Mouse (Mus musculus): ENCODE results near the gene Pecam1. TPM values are rescaled to one million over a fixed set of nuclear protein-coding genes. Genes with fewer than 3 reads are reported as not detected.

Pecam1 gene
- polyA plus RNA-seq, 1 experiment from 2014 or later, result 46.8 TPM

DNA sequence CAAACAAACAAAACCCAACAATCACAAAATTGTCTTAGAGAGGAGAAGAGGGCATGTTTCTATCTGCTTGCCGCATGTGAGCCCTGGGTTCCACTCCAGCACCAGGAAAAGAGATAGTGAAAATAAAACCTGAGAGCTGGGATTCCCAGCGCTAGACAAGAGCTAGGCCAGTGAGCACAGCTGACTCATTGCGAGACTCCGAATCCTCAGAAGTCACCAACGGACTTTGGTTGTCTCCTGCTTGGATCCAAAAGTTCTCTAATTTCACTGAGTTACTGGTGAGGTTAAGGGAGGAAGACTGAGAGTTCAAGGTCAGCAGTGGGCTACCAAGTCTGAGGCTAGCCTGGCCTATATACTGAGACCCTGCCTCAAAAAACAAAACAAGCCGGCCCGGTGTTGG lies 46.5 kb downstream of the Pecam1 start:
- no peak overlapping the region for H3K4me3 ChIP-seq (ENCODE audit: low read depth, low read length)

DNA sequence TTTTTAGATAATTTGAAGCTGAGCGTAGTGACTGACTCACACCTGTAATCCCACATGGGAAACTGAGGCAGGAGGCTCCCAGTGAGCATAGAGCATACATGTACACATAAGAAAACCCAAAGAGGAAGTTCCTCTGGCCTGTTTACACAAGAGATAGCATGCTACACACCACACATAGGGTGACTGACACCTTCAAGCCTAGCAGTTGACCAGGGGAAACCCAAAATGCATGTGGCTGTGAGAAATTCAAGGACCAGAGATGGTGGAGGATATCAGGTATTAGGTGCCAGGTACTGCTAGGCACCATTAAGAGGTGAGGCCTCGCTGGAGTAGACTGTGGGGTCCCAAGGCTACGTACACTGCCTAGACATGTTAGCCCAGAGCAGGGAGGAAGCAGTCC lies 47.8 kb downstream of the Pecam1 start:
- no peak overlapping the region for H3K4me3 ChIP-seq (ENCODE audit: low read depth, low read length)
- H3K4me1 ChIP-seq (ENCODE audit: control insufficient read depth, insufficient read depth, low read length), result 0 out of 2 replicates have a peak, but pooled peaks cover 3% of the 10 kb centered on the region
- no peaks in the 10 kb centered on the region for H3K9me3 ChIP-seq (ENCODE audit: control insufficient read depth, low read length)
- H3K4me2 ChIP-seq (ENCODE audit: low read depth, low read length), result no peak overlapping the region
- H3K27me3 ChIP-seq (replicated peaks; ENCODE audit: control insufficient read depth, insufficient read depth, low read length), result no peaks in the 10 kb centered on the region
- H3K36me3 ChIP-seq (ENCODE audit: control insufficient read depth, insufficient read depth, low read length), result no peaks in the 10 kb centered on the region
- no peak for DNase-seq (ENCODE audit: low spot score)
- no peak overlapping the region for H3K27ac ChIP-seq (replicated peaks; ENCODE audit: low read depth, low read length)
- H3K9ac ChIP-seq (ENCODE audit: low read depth, low read length), result no peak overlapping the region
- WGBS, result 79% methylated on average over 3 of the region's 3 CpGs
- ATAC-seq (ENCODE audit: low read depth), result no peak

More for the DNA sequence above, 46.5 kb downstream of the Pecam1 start:
- Histone ChIP-seq H3K4me1 (ENCODE audit: control insufficient read depth, insufficient read depth, low read length) (0 out of 2 replicates have a peak, but pooled peaks cover 3% of the 10 kb centered on the region), H3K36me3 (ENCODE audit: control insufficient read depth, insufficient read depth, low read length) (no peaks in the 10 kb centered on the region), H3K27me3 (replicated peaks; ENCODE audit: control insufficient read depth, insufficient read depth, low read length) (no peaks in the 10 kb centered on the region), H3K9me3 (ENCODE audit: control insufficient read depth, low read length) (no peaks in the 10 kb centered on the region), H3K4me2 (ENCODE audit: low read depth, low read length) (no peak overlapping the region), H3K27ac (replicated peaks; ENCODE audit: low read depth, low read length) (no peak overlapping the region), H3K9ac (ENCODE audit: low read depth, low read length) (no peak overlapping the region)
- DNase-seq (ENCODE audit: low spot score), result no peak
- 83% methylated on average over 7 of the region's 7 CpGs for WGBS
- no peak for ATAC-seq (ENCODE audit: low read depth)

DNA sequence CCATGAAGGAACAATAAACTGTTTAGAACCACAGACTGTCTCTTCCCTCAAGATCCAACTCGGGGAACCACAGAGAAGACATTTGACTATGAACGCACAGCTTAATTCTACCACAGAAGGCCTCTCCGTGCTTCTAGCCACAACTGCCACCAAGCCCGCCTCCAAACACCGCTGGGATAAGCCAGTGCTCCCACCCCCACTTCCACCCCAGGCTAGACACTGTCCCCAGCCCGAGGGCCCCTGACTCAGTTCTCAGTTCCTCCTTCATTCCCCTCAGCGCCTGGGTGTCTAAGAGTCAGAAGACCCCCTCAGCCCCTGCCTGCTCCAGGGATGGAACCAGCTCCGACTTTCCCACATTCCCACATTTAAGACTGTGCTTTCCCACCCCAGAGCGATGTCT lies 48.8 kb downstream of the Pecam1 start:
- Histone ChIP-seq H3K4me3 (ENCODE audit: low read depth, low read length) (no peak overlapping the region), H3K27me3 (replicated peaks; ENCODE audit: control insufficient read depth, insufficient read depth, low read length) (no peaks in the 10 kb centered on the region), H3K36me3 (ENCODE audit: control insufficient read depth, insufficient read depth, low read length) (no peaks in the 10 kb centered on the region), H3K9me3 (ENCODE audit: control insufficient read depth, low read length) (no peaks in the 10 kb centered on the region), H3K4me2 (ENCODE audit: low read depth, low read length) (no peak overlapping the region), H3K9ac (ENCODE audit: low read depth, low read length) (no peak overlapping the region), H3K27ac (replicated peaks; ENCODE audit: low read depth, low read length) (no peak overlapping the region), H3K4me1 (ENCODE audit: control insufficient read depth, insufficient read depth, low read length) (no peaks in the 10 kb centered on the region)
- DNase-seq (ENCODE audit: low spot score) (no peak), ATAC-seq (ENCODE audit: low read depth) (no peak)
- WGBS, result 62% methylated on average over 9 of the region's 9 CpGs

DNA sequence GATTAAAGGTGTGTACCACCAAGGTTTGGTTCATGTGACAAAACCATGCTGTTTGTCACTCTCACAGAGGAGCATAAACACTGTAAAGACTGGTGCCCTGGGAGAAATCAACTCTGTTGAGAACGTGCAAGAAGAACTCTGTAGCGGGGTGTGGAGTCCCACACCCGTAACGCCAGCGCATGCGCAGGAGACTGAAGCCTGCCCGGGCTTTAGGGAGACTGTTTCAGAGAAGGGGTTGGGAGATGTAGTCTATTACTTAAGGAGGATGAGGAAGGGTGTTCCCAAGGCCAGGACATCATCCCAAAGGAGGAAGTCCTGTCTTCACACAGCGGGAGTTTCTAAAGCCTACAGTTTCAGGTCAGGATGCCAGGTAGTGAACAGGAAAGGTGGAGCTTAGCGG lies 51.3 kb downstream of the Pecam1 start:
- WGBS, result 97% methylated on average over 9 of the region's 9 CpGs
- Histone ChIP-seq H3K4me1 (ENCODE audit: control insufficient read depth, insufficient read depth, low read length) (no peaks in the 10 kb centered on the region), H3K9ac (ENCODE audit: low read depth, low read length) (no peak overlapping the region), H3K4me3 (ENCODE audit: low read depth, low read length) (no peak overlapping the region), H3K27ac (replicated peaks; ENCODE audit: low read depth, low read length) (no peak overlapping the region), H3K9me3 (ENCODE audit: control insufficient read depth, low read length) (no peaks in the 10 kb centered on the region), H3K27me3 (replicated peaks; ENCODE audit: control insufficient read depth, insufficient read depth, low read length) (no peaks in the 10 kb centered on the region), H3K4me2 (ENCODE audit: low read depth, low read length) (no peak overlapping the region), H3K36me3 (ENCODE audit: control insufficient read depth, insufficient read depth, low read length) (no peaks in the 10 kb centered on the region)
- ATAC-seq (ENCODE audit: low read depth) (no peak), DNase-seq (ENCODE audit: low spot score) (no peak)

DNA sequence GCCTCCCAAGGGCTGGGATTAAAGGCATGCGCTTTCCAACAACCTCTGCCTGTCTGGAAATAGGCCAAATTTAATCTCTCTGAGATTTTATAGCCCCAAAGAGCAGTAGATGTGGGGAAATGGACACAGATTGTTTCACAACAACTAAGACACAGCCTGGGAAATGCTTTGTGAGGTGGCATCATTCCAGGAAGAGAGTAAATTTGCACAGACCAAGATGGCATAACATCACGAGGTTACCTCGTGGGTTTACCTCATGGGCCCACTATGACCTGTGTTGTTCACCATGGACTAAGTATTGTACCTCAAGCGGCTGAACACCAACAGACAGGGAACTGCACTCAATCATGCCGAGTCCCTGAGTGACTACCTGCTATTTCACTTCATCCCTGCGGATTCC lies 52.1 kb downstream of the Pecam1 start:
- no peak overlapping the region for H3K9ac ChIP-seq (ENCODE audit: low read depth, low read length)
- H3K27ac ChIP-seq (replicated peaks; ENCODE audit: low read depth, low read length), result no peak overlapping the region
- H3K9me3 ChIP-seq (ENCODE audit: control insufficient read depth, low read length), result no peaks in the 10 kb centered on the region
- no peak for DNase-seq (ENCODE audit: low spot score)
- H3K4me2 ChIP-seq (ENCODE audit: low read depth, low read length), result no peak overlapping the region
- H3K4me3 ChIP-seq (ENCODE audit: low read depth, low read length), result no peak overlapping the region
- H3K4me1 ChIP-seq (ENCODE audit: control insufficient read depth, insufficient read depth, low read length), result no peaks in the 10 kb centered on the region
- no peak for ATAC-seq (ENCODE audit: low read depth)
- H3K27me3 ChIP-seq (replicated peaks; ENCODE audit: control insufficient read depth, insufficient read depth, low read length), result no peaks in the 10 kb centered on the region
- 89% methylated on average over 6 of the region's 6 CpGs for WGBS
- H3K36me3 ChIP-seq (ENCODE audit: control insufficient read depth, insufficient read depth, low read length), result no peaks in the 10 kb centered on the region

DNA sequence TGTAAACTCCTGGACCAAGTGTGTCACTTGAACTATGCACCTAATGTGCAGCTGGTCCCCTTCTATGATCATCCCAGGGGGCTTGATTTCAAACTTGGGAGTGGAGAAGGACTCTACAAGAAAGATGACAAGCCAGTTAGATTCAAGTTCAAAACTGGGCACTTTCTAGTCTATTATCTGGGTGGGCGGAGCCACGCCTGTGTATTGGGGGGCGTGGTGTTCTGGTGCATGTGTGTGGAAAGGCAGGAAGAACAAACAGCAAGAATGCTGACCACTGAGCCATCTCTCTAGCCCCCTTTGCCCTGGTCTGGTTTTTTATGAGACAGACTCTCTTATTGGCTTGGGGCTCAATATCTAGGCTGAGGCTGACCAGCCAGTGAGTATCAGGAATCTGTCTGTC lies 54.5 kb downstream of the Pecam1 start:
- H3K27ac ChIP-seq (replicated peaks; ENCODE audit: low read depth, low read length), result no peak overlapping the region
- DNase-seq (ENCODE audit: low spot score) (no peak), ATAC-seq (ENCODE audit: low read depth) (no peak)
- H3K4me3 ChIP-seq (ENCODE audit: low read depth, low read length), result no peak overlapping the region
- no peaks in the 10 kb centered on the region for H3K4me1 ChIP-seq (ENCODE audit: control insufficient read depth, insufficient read depth, low read length)
- no peaks in the 10 kb centered on the region for H3K36me3 ChIP-seq (ENCODE audit: control insufficient read depth, insufficient read depth, low read length)
- no peaks in the 10 kb centered on the region for H3K27me3 ChIP-seq (replicated peaks; ENCODE audit: control insufficient read depth, insufficient read depth, low read length)
- no peaks in the 10 kb centered on the region for H3K9me3 ChIP-seq (ENCODE audit: control insufficient read depth, low read length)
- H3K9ac ChIP-seq (ENCODE audit: low read depth, low read length), result no peak overlapping the region
- 97% methylated on average over 3 of the region's 3 CpGs for WGBS
- no peak overlapping the region for H3K4me2 ChIP-seq (ENCODE audit: low read depth, low read length)

DNA sequence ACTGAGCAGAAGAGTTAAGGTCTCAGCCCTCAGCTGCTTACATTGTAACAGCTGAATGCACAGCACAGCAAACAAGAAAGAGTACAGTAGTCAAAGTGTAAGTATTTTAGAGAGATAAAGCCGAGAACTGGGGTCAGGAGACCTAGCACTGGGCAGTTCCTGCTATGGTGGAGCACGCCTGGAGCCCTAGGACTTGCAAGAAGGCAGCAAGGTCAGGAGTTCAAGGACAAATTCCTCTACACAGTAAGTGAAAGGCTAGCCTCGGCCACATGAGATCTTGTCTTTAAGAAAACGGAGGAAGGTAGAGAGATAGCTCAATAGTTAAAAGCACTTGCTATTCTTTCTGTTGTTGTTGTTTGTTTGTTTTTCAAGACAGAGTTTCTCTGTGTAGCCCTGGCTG lies 57.5 kb downstream of the Pecam1 start:
- WGBS, result 70% methylated on average over 4 of the region's 4 CpGs
- H3K4me3 ChIP-seq (ENCODE audit: low read depth, low read length), result no peak overlapping the region
- no peak for ATAC-seq (ENCODE audit: low read depth)

DNA sequence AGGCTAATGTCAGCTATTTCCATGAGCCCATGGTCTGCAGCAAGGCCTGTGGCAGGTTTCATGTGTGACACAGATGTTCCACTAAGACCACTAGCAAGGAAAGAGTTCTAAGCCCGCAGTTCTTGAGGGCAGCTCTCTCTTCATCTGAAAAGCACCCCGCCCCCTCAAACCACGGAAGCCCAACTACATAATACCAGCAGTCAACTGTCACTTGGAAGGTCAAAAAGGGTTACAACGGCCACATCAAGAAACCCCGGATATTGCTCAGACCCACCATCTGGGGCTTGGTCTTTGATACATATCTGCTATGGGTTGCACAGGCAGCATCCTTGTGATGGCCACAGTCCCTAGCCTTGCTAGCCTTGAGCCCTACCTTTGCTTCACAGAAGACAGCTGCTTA lies 62.1 kb downstream of the Pecam1 start:
- H3K9ac ChIP-seq (ENCODE audit: low read depth, low read length), result no peak overlapping the region
- no peaks in the 10 kb centered on the region for H3K27me3 ChIP-seq (replicated peaks; ENCODE audit: control insufficient read depth, insufficient read depth, low read length)
- no peak overlapping the region for H3K4me2 ChIP-seq (ENCODE audit: low read depth, low read length)
- 73% methylated on average over 5 of the region's 5 CpGs for WGBS
- 0 out of 2 replicates have a peak, but pooled peaks cover 2% of the 10 kb centered on the region for H3K9me3 ChIP-seq (ENCODE audit: control insufficient read depth, low read length)
- no peak overlapping the region for H3K27ac ChIP-seq (replicated peaks; ENCODE audit: low read depth, low read length)
- H3K4me3 ChIP-seq (ENCODE audit: low read depth, low read length), result no peak overlapping the region
- DNase-seq (ENCODE audit: low spot score), result no peak
- H3K4me1 ChIP-seq (ENCODE audit: control insufficient read depth, insufficient read depth, low read length), result no peaks in the 10 kb centered on the region
- ATAC-seq (ENCODE audit: low read depth), result no peak
- H3K36me3 ChIP-seq (ENCODE audit: control insufficient read depth, insufficient read depth, low read length), result no peaks in the 10 kb centered on the region

More for the DNA sequence above, 57.5 kb downstream of the Pecam1 start:
- no peaks in the 10 kb centered on the region for H3K4me1 ChIP-seq (ENCODE audit: control insufficient read depth, insufficient read depth, low read length)
- H3K27ac ChIP-seq (replicated peaks; ENCODE audit: low read depth, low read length), result no peak overlapping the region
- H3K9ac ChIP-seq (ENCODE audit: low read depth, low read length), result no peak overlapping the region
- DNase-seq (ENCODE audit: low spot score), result no peak
- no peak overlapping the region for H3K4me2 ChIP-seq (ENCODE audit: low read depth, low read length)
- no peaks in the 10 kb centered on the region for H3K36me3 ChIP-seq (ENCODE audit: control insufficient read depth, insufficient read depth, low read length)
- H3K9me3 ChIP-seq (ENCODE audit: control insufficient read depth, low read length), result 0 out of 2 replicates have a peak, but pooled peaks cover 2% of the 10 kb centered on the region
- no peaks in the 10 kb centered on the region for H3K27me3 ChIP-seq (replicated peaks; ENCODE audit: control insufficient read depth, insufficient read depth, low read length)

DNA sequence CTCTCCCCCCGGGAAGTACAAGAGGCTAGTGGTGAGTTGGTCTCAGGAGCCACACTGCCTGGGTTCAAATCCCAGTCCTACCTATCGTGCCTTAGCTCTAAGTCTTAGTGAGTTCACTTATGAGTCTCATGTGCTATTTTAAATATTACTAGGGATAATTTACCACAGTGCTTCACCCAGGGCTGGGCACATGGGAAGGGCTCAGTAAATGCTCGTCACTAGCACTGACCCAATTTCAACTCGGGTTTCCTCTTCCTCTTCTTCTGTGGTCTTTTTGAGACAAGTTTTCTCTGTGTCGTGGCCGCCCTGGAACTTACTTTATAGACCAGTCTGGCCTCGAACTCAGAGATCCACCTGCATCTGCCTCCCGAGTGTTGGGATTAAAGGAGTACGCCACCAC lies 63.1 kb downstream of the Pecam1 start:
- Histone ChIP-seq H3K36me3 (ENCODE audit: control insufficient read depth, insufficient read depth, low read length) (no peaks in the 10 kb centered on the region), H3K9ac (ENCODE audit: low read depth, low read length) (no peak overlapping the region), H3K27ac (replicated peaks; ENCODE audit: low read depth, low read length) (no peak overlapping the region), H3K27me3 (replicated peaks; ENCODE audit: control insufficient read depth, insufficient read depth, low read length) (no peaks in the 10 kb centered on the region), H3K4me3 (ENCODE audit: low read depth, low read length) (no peak overlapping the region), H3K4me1 (ENCODE audit: control insufficient read depth, insufficient read depth, low read length) (no peaks in the 10 kb centered on the region), H3K4me2 (ENCODE audit: low read depth, low read length) (no peak overlapping the region), H3K9me3 (ENCODE audit: control insufficient read depth, low read length) (0 out of 2 replicates have a peak, but pooled peaks cover 2% of the 10 kb centered on the region)
- DNase-seq (ENCODE audit: low spot score) (no peak), ATAC-seq (ENCODE audit: low read depth) (no peak)
- WGBS, result 89% methylated on average over 9 of the region's 9 CpGs

Data from embryonic facial prominence, embryonic 14.5 days (tissue).